ENCODE assay signal across 16 mouse cellular contexts in genomic region chr17:13542261-13542660, GRCm38 (mm10).
DNase-seq lines count a peak whose midpoint lies in the region; ATAC-seq and TF ChIP-seq lines count a peak whose summit lies in the region.
"Had no signal": no experiment of that assay in that cellular context is flagged by ENCODE, and none has a peak within 500 bp of the region (broad histone marks: within the 10 kb centered on the region; RNA-seq: fewer than 3 reads in every experiment).

No protein-coding gene starts in this region.

- no peak for TF ChIP-seq POLR2A in thymus, adult 2 months (IDR thresholded peaks at IDR 0.05; ENCODE audit: control insufficient read depth, extremely low read depth, insufficient read depth, low read length, poor library complexity)

- H3K27ac ChIP-seq in embryonic facial prominence, embryonic 13.5 days = 0 out of 2 replicates have a peak overlapping the region, but pooled peaks have one; percentile 1
- H3K27ac ChIP-seq in embryonic facial prominence, embryonic 10.5 days (replicated peaks) = no peak overlapping the region
- peak overlapping the region; percentile 59 for H3K27ac ChIP-seq in thymus, adult 2 months (ENCODE audit: control insufficient read depth, insufficient read depth, low read length)
- peak overlapping the region; percentile 12; the same call in 1 of the 2 replicates for H3K27ac ChIP-seq in limb, embryonic 15.5 days
- H3K27ac ChIP-seq: forebrain, embryonic 13.5 days; hindbrain, embryonic 15.5 days; stomach, embryonic 15.5 days had no signal

- no peaks in the 10 kb centered on the region for H3K27me3 ChIP-seq in embryonic facial prominence, embryonic 13.5 days
- H3K27me3 ChIP-seq in embryonic facial prominence, embryonic 10.5 days (replicated peaks; ENCODE audit: low read depth, poor library complexity, severe bottlenecking) = no peaks in the 10 kb centered on the region
- H3K27me3 ChIP-seq in thymus, adult 2 months (ENCODE audit: control insufficient read depth, insufficient read depth, low read length) = no peaks in the 10 kb centered on the region
- no peaks in the 10 kb centered on the region for H3K27me3 ChIP-seq in limb, embryonic 15.5 days
- H3K27me3 ChIP-seq: forebrain, embryonic 13.5 days; heart, embryonic 12.5 days; hindbrain, embryonic 15.5 days; stomach, embryonic 15.5 days had no signal

- H3K4me1 ChIP-seq in embryonic facial prominence, embryonic 13.5 days = no peaks in the 10 kb centered on the region
- H3K4me1 ChIP-seq in embryonic facial prominence, embryonic 10.5 days = no peaks in the 10 kb centered on the region
- H3K4me1 ChIP-seq in thymus, adult 2 months (replicated peaks; ENCODE audit: control insufficient read depth, insufficient read depth, low read length) = peaks cover 13% of the 10 kb centered on the region
- H3K4me1 ChIP-seq in limb, embryonic 15.5 days = no peaks in the 10 kb centered on the region
- H3K4me1 ChIP-seq: forebrain, embryonic 13.5 days; heart, embryonic 12.5 days; hindbrain, embryonic 15.5 days; stomach, embryonic 15.5 days had no signal

- no peak for DNase-seq in embryonic facial prominence, embryonic 10.5 days (ENCODE audit: low spot score)
- DNase-seq in thymus, adult 2 months = peak; percentile 35
- DNase-seq in thymus, postnatal 10 days (ENCODE audit: low spot score in 2 of 2) = no peak
- DNase-seq in gastrocnemius, postnatal 10 days = no peak
- DNase-seq in kidney, postnatal 14 days = no peak
- DNase-seq: cerebellum, adult 9-10 months; gastrocnemius, postnatal 14 days; lung, postnatal 14 days; right cerebral cortex, postnatal 4 days had no signal

- H3K36me3 ChIP-seq in embryonic facial prominence, embryonic 13.5 days = no peaks in the 10 kb centered on the region
- no peaks in the 10 kb centered on the region for H3K36me3 ChIP-seq in embryonic facial prominence, embryonic 10.5 days (replicated peaks)
- no peaks in the 10 kb centered on the region for H3K36me3 ChIP-seq in thymus, adult 2 months (ENCODE audit: control insufficient read depth, insufficient read depth, low read length)
- no peaks in the 10 kb centered on the region for H3K36me3 ChIP-seq in limb, embryonic 15.5 days
- H3K36me3 ChIP-seq: heart, embryonic 12.5 days; hindbrain, embryonic 15.5 days; stomach, embryonic 15.5 days had no signal

- H3K9me3 ChIP-seq in embryonic facial prominence, embryonic 13.5 days = peaks cover 50% of the 10 kb centered on the region
- H3K9me3 ChIP-seq in embryonic facial prominence, embryonic 10.5 days = peaks cover 68% of the 10 kb centered on the region
- H3K9me3 ChIP-seq in limb, embryonic 15.5 days = peaks cover 36% of the 10 kb centered on the region

- no peak overlapping the region for H3K4me2 ChIP-seq in embryonic facial prominence, embryonic 13.5 days
- no peak overlapping the region for H3K4me2 ChIP-seq in limb, embryonic 15.5 days
- H3K4me2 ChIP-seq: forebrain, embryonic 13.5 days; heart, embryonic 12.5 days; hindbrain, embryonic 15.5 days; stomach, embryonic 15.5 days had no signal

- TF ChIP-seq CTCF in thymus, adult 2 months (IDR thresholded peaks at IDR 0.05; ENCODE audit: borderline replicate concordance, control insufficient read depth, extremely low read depth, insufficient read depth, low read length, poor library complexity) = no peak

- no peak for ATAC-seq in embryonic facial prominence, embryonic 13.5 days (ENCODE audit: insufficient number of reproducible peaks, insufficient read depth, low FRiP score, low TSS enrichment, low read depth)
- no peak for ATAC-seq in limb, embryonic 15.5 days (ENCODE audit: insufficient number of reproducible peaks, low FRiP score, low TSS enrichment, low read depth)
- no peak for ATAC-seq in cerebellum, adult (ENCODE audit: insufficient number of reproducible peaks, low FRiP score, low TSS enrichment)
- ATAC-seq: forebrain, embryonic 13.5 days had no signal

- H3K4me3 ChIP-seq in embryonic facial prominence, embryonic 13.5 days = no peak overlapping the region
- H3K4me3 ChIP-seq in embryonic facial prominence, embryonic 10.5 days = no peak overlapping the region
- H3K4me3 ChIP-seq in thymus, adult 2 months (ENCODE audit: control insufficient read depth, insufficient read depth, low read length) = peak overlapping the region; percentile 23; the same call in 1 of the 2 replicates
- H3K4me3 ChIP-seq in limb, embryonic 15.5 days = no peak overlapping the region
- H3K4me3 ChIP-seq: forebrain, embryonic 13.5 days; heart, embryonic 12.5 days; hindbrain, embryonic 15.5 days; stomach, embryonic 15.5 days had no signal

- H3K9ac ChIP-seq in embryonic facial prominence, embryonic 13.5 days = no peak overlapping the region
- no peak overlapping the region for H3K9ac ChIP-seq in limb, embryonic 15.5 days
- H3K9ac ChIP-seq: forebrain, embryonic 13.5 days; heart, embryonic 12.5 days; hindbrain, embryonic 15.5 days; stomach, embryonic 15.5 days had no signal
